Mouse (Mus musculus) CH12.LX (cell line): ENCODE results near the gene Sept9. TPM values are rescaled to one million over a fixed set of nuclear protein-coding genes. Genes with fewer than 3 reads are reported as not detected.

Experiments
- DNase-seq: peaks from one replicate; pipeline ENCODE4 v3.0.0-alpha.2; 2013; ENCODE audit errors: extremely low read depth
- H3K27ac ChIP-seq: 2 replicates; pipeline ENCODE4 v1.5.1; 2012; ENCODE audit warnings: low read depth, mild to moderate bottlenecking, control low read depth, moderate library complexity; ENCODE audit not compliant: insufficient read depth
- H3K27me3 ChIP-seq: replicated peaks from 2 replicates; pipeline ENCODE3; 2012; ENCODE audit warnings: inconsistent platforms
- H3K36me3 ChIP-seq, 2 experiments: replicated peaks in 1 of 2; 2 replicates each; pipeline versions ENCODE3 to v1.6.1; 2012; ENCODE audit warnings: inconsistent platforms in 1 of 2, low read length in 1 of 2, mild to moderate bottlenecking in 1 of 2, mixed read lengths in 1 of 2, moderate library complexity in 1 of 2; ENCODE audit not compliant: control insufficient read depth in 1 of 2, insufficient read depth in 1 of 2
- H3K4me1 ChIP-seq, 2 experiments: 2 replicates each; pipeline ENCODE4 v1.6.1; 2012; ENCODE audit warnings: inconsistent platforms in 1 of 2, moderate library complexity in 1 of 2; ENCODE audit not compliant: insufficient read depth in 2 of 2, control insufficient read depth in 1 of 2
- H3K4me2 ChIP-seq: 2 replicates; pipeline ENCODE4 v1.6.1; 2012; ENCODE audit warnings: low read depth, mild to moderate bottlenecking, control low read depth; ENCODE audit not compliant: poor library complexity, insufficient read depth, severe bottlenecking
- H3K4me3 ChIP-seq, 3 experiments: fragments of 150-350 bp in 1 of 3; sonication (generic) in 1 of 3; replicated peaks in 1 of 3; 2 replicates each; pipeline versions ENCODE3 to v1.5.1; 2011 to 2012; ENCODE audit warnings: low read depth in 2 of 3, low read length in 2 of 3, mild to moderate bottlenecking in 2 of 3, moderate library complexity in 2 of 3, control low read depth in 1 of 3, improper control_type of control experiment in 1 of 3, inconsistent platforms in 1 of 3, mixed read lengths in 1 of 3; ENCODE audit not compliant: poor library complexity in 1 of 3
- H3K79me2 ChIP-seq: replicated peaks from 2 replicates; pipeline ENCODE4 v1.6.1; 2012; ENCODE audit warnings: mild to moderate bottlenecking, moderate library complexity; ENCODE audit not compliant: control insufficient read depth, poor library complexity, insufficient read depth, severe bottlenecking; ENCODE audit errors: extremely low read depth
- H3K9ac ChIP-seq: 2 replicates; pipeline ENCODE4 v1.6.1; 2012; ENCODE audit warnings: low read depth, mild to moderate bottlenecking, control low read depth, moderate library complexity; ENCODE audit not compliant: insufficient read depth
- H3K9me3 ChIP-seq: replicated peaks from 2 replicates; pipeline ENCODE3; 2012; ENCODE audit warnings: low read length, inconsistent platforms, mixed read lengths
- BHLHE40 ChIP-seq: IDR thresholded peaks from 2 replicates; pipeline ENCODE4 v1.6.1; 2011; ENCODE audit warnings: mild to moderate bottlenecking, low read depth, low read length, improper control_type of control experiment
- CHD1 ChIP-seq: IDR thresholded peaks from 2 replicates; pipeline ENCODE4 v1.6.1; 2012; ENCODE audit warnings: low read depth, low read length, improper control_type of control experiment, inconsistent platforms
- CHD2 ChIP-seq: IDR thresholded peaks from 2 replicates; pipeline ENCODE4 v1.6.1; 2011; ENCODE audit warnings: low read length, improper control_type of control experiment
- E2F4 ChIP-seq: IDR thresholded peaks from 2 replicates; pipeline ENCODE4 v1.6.1; 2011; ENCODE audit warnings: low read depth, low read length, improper control_type of control experiment; ENCODE audit not compliant: insufficient replicate concordance
- ELF1 ChIP-seq: IDR thresholded peaks from 2 replicates; pipeline ENCODE4 v1.6.1; 2014; ENCODE audit warnings: low read depth, mild to moderate bottlenecking, inconsistent platforms, low read length, improper control_type of control experiment
- EP300 ChIP-seq: IDR thresholded peaks from 2 replicates; pipeline ENCODE4 v1.6.1; 2011; ENCODE audit warnings: low read length, improper control_type of control experiment
- ETS1 ChIP-seq: conservative IDR thresholded peaks from 2 replicates; pipeline ENCODE4 v1.6.1; 2012; ENCODE audit warnings: low read depth, mild to moderate bottlenecking, inconsistent platforms, low read length, improper control_type of control experiment, moderate library complexity
- GABPA ChIP-seq: IDR thresholded peaks from 2 replicates; pipeline ENCODE4 v1.6.1; 2012; ENCODE audit warnings: low read depth, low read length, improper control_type of control experiment, inconsistent platforms; ENCODE audit not compliant: insufficient replicate concordance
- HCFC1 ChIP-seq: IDR thresholded peaks from 2 replicates; pipeline ENCODE4 v1.6.1; 2012; ENCODE audit warnings: low read depth, mild to moderate bottlenecking, inconsistent platforms, low read length, improper control_type of control experiment
- IRF4 ChIP-seq: IDR thresholded peaks from 2 replicates; pipeline ENCODE4 v1.6.1; 2014; ENCODE audit warnings: low read depth, mild to moderate bottlenecking, inconsistent platforms, low read length, improper control_type of control experiment
- JUN ChIP-seq: IDR thresholded peaks from 2 replicates; pipeline ENCODE4 v1.6.1; 2011; ENCODE audit warnings: low read depth, mild to moderate bottlenecking, low read length, improper control_type of control experiment, moderate library complexity; ENCODE audit not compliant: insufficient read depth
- JUND ChIP-seq: conservative IDR thresholded peaks from 2 replicates; pipeline ENCODE4 v1.6.1; 2011; ENCODE audit warnings: low read depth, low read length, improper control_type of control experiment
- MAFK ChIP-seq: IDR thresholded peaks from 2 replicates; pipeline ENCODE4 v1.6.1; 2011; ENCODE audit warnings: low read length, improper control_type of control experiment; ENCODE audit not compliant: insufficient replicate concordance
- MAX ChIP-seq: IDR thresholded peaks from 2 replicates; pipeline ENCODE4 v1.6.1; 2011; ENCODE audit warnings: low read length, improper control_type of control experiment
- MAZ ChIP-seq: IDR thresholded peaks from 2 replicates; pipeline ENCODE4 v1.6.1; 2012; ENCODE audit warnings: low read depth, mild to moderate bottlenecking, inconsistent platforms, low read length, improper control_type of control experiment, moderate library complexity
- MEF2A ChIP-seq: IDR thresholded peaks from 2 replicates; pipeline ENCODE4 v1.6.1; 2014; ENCODE audit warnings: low read depth, mild to moderate bottlenecking, inconsistent platforms, low read length, improper control_type of control experiment, borderline replicate concordance
- POLR2A ChIP-seq: IDR thresholded peaks from 2 replicates; pipeline ENCODE4 v1.6.1; 2011; ENCODE audit warnings: low read depth, mild to moderate bottlenecking, improper control_type of control experiment, low read length
- POLR2AphosphoS2 ChIP-seq: IDR thresholded peaks from 2 replicates; pipeline ENCODE4 v1.6.1; 2011; ENCODE audit warnings: low read depth, low read length, improper control_type of control experiment
- RCOR1 ChIP-seq: conservative IDR thresholded peaks from 2 replicates; pipeline ENCODE4 v1.6.1; 2012; ENCODE audit warnings: low read depth, mild to moderate bottlenecking, inconsistent platforms, low read length, improper control_type of control experiment
- SIN3A ChIP-seq: IDR thresholded peaks from 2 replicates; pipeline ENCODE4 v1.6.1; 2012; ENCODE audit warnings: low read length, improper control_type of control experiment, inconsistent platforms
- TBP ChIP-seq: conservative IDR thresholded peaks from 2 replicates; pipeline ENCODE4 v1.6.1; 2011; ENCODE audit warnings: low read depth, low read length, improper control_type of control experiment
- TCF12 ChIP-seq: IDR thresholded peaks from 2 replicates; pipeline ENCODE4 v1.6.1; 2014; ENCODE audit warnings: low read depth, mild to moderate bottlenecking, inconsistent platforms, low read length, improper control_type of control experiment
- USF1 ChIP-seq: IDR thresholded peaks from 2 replicates; pipeline ENCODE4 v1.6.1; 2014; ENCODE audit warnings: low read depth, mild to moderate bottlenecking, inconsistent platforms, low read length, improper control_type of control experiment
- ZMIZ1 ChIP-seq: IDR thresholded peaks from 2 replicates; pipeline ENCODE4 v1.6.1; 2012; ENCODE audit warnings: low read depth, mild to moderate bottlenecking, inconsistent platforms, low read length, improper control_type of control experiment
- ZNF384 ChIP-seq: IDR thresholded peaks from 2 replicates; pipeline ENCODE4 v1.6.1; 2012; ENCODE audit warnings: low read depth, low read length, improper control_type of control experiment, inconsistent platforms
- dilution Hi-C: fragments of 300-500 bp; cut with MboI; formaldehyde crosslinking; loops from 2 replicates; pipeline ENCODE4 v1.14.3; 2020; ENCODE audit warnings: low sequenced_read_pairs; ENCODE audit not compliant: extremely low pct_unique_long_range_greater_than_20kb, extremely low pct_ligation_motif_present
- in situ Hi-C: fragments of 300-500 bp; cut with MboI; formaldehyde crosslinking; loops from 3 replicates; pipeline ENCODE4 v1.14.3; 2019; ENCODE audit warnings: low sequenced_read_pairs, low pct_ligation_motif_present, low pct_unique_long_range_greater_than_20kb, mixed read lengths
- polyA plus RNA-seq: library from polyadenylated mRNA; unstranded; fragments of >175 nt; gene quantifications from 2 replicates; pipeline ENCODE4 v1.2.1, GENCODE M21; 2012; ENCODE audit warnings: low read depth; ENCODE audit not compliant: insufficient read length
- total RNA-seq, 2 experiments: library from RNA; depleted of rRNA; stranded (reverse); fragments of 300-350 nt in 1 of 2; fragments of >200 nt in 1 of 2; gene quantifications; 2 replicates each; pipeline ENCODE4 v1.2.3; 2012 to 2014

Gene Sept9
- total and polyA plus RNA-seq, 3 experiments: 47.6 to 128 (median 110) TPM

- Histone ChIP-seq H3K4me1 (peaks cover 54 to 86% of the 10 kb centered on the region in 2 experiments), H3K4me3 (no peak overlapping the region)
- dilution Hi-C loops: loop anchor here (25.0 kb wide), 1 partner anchor 113 kb away; no protein-coding TSS in a partner anchor
- TF ChIP-seq TCF12 (peak; percentile 69), USF1 (no peak), ZMIZ1 (peak; percentile 15; the same call in 1 of the 2 replicates), MAZ (peak; percentile 77; the same call in 1 of the 2 replicates), TBP (0 out of 2 replicates have a peak, but pooled peaks have one; percentile 42), GABPA (no peak), SIN3A (peak; percentile 70; the same call in 1 of the 2 replicates), IRF4 (peak; percentile 63), MAX (peak; percentile 42; the same call in 1 of the 2 replicates), POLR2A (no peak), POLR2AphosphoS2 (no peak), CHD1 (peak; percentile 65; the same call in 1 of the 2 replicates), EP300 (peak; percentile 74), BHLHE40 (peak; percentile 71), HCFC1 (no peak), RCOR1 (no peak; the same call in none of the 2 replicates), ETS1 (peak; percentile 66), CHD2 (peak; percentile 37; the same call in 1 of the 2 replicates), MAFK (0 out of 2 replicates have a peak, but pooled peaks have one; percentile 26), ELF1 (no peak), E2F4 (no peak), MEF2A (peak; percentile 52; the same call in 1 of the 2 replicates), JUN (peak; percentile 9; the same call in 1 of the 2 replicates), ZNF384 (no peak), JUND (0 out of 2 replicates have a peak, but pooled peaks have one; percentile 35)
- TF ChIP-seq, all 38 proteins: peak for 16
- in situ Hi-C loops: no loop called here
- Histone ChIP-seq H3K9me3 (peaks cover 14% of the 10 kb centered on the region), H3K36me3 (peaks cover 43 to 54% of the 10 kb centered on the region in 2 experiments), H3K9ac (peak overlapping the region; percentile 62), H3K27ac (peak overlapping the region; percentile 95), H3K79me2 (peaks cover 24% of the 10 kb centered on the region), H3K27me3 (no peaks in the 10 kb centered on the region), H3K4me2 (peak overlapping the region; percentile 89)
- DNase-seq: peak; percentile 84
These were observed 151.2 kb downstream of the Sept9 start for GRCm38 (mm10) chr11:117350462-117351222.
